Mouse (Mus musculus) monocyte, adult 5-6 weeks (primary cell): ENCODE measurements around the gene Heatr5a. TPM values are rescaled to one million over a fixed set of nuclear protein-coding genes. Genes with fewer than 3 reads are reported as not detected.

ENCODE experiments used
- ATAC-seq: fragments of 153-309, 156-312 bp; replicated peaks from 2 replicates; pipeline ENCODE4 v1.8.0; 2017; ENCODE audit warnings: mild to moderate bottlenecking; ENCODE audit not compliant: low TSS enrichment, insufficient number of reproducible peaks, severe bottlenecking, poor library complexity, low FRiP score
- total RNA-seq: library from RNA; stranded (forward); fragments of 200-1000, 200-491, 200-594 nt; gene quantifications from 3 replicates; pipeline ENCODE4 v1.2.3, GENCODE M21; 2017

The Heatr5a gene
- total RNA-seq, 1 experiment from 2014 or later = 35.9 TPM

DNA sequence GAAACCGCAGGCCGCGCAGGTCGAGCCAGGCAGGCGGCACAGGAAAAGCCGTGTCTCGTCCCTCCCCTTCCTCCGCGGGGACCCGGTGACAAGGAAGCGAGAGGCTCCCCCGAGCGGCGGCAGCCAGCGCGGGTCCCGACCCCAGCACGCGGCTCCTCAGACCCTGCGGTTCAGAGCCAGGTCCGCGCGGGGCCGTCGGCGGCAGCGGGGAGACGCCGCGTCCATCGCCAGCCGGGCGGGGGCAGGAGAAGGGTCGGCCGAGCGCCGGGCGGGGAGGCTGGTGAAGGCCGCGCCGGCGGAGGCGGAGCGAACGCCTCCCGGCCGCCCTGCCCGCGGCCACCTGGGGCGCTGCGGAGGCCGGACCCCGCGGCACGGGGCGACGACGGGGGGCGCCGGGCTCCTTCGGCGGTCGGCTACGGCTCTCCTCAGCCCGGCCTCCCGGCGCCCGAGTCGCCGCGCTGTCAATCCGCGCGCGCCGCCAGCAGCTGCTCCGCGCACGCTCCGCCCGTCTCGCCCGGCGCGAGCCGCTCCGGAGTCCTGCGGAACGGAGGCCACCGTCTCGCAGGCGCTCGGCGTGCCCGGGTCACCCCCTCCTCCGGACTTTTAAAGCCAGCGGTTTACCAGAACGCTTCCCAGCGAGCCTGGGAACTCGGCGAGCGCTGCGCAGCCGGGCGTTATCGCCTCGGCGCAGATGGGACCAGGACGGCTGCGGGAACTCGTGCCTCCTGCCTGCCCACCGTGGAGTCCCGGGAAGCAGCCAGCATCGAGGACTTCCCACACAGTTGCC, 141.6 kb downstream of the Heatr5a start, which contains the start of gene Hectd1:
Hectd1 (minus strand) TSS at position 247 of the 787 bp plus-strand sequence.
- peak; percentile 74 for ATAC-seq

DNA sequence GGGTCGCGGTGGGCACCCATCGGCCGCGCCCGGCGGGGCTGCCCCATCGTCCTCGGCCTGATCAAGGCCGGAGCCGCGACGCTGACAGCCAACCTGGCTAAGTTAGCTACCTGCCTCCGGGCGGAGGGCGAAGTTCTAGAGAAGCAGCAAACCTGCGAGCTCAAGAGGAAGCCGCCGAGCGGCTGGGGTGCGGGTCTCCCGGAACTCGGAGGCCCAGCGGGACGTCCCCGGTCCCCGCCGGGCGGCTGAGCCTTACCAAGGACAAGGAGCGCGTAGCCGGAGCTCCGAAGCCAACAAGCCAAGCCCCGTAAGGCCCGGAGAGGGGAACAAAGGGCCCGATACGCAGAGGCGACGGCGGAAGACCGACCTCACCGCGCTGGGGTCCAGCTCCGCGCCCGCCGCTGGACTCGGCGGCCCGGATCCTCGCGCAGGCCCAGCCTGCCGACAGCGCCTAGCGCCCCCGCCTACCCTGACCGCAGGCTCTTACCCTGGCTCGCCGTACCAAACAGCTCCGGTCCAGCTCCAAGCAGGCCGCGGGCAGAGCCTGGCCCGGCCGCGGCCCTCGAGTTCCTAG, 142.3 kb downstream of the Heatr5a start:
- peak; percentile 24 for ATAC-seq

DNA sequence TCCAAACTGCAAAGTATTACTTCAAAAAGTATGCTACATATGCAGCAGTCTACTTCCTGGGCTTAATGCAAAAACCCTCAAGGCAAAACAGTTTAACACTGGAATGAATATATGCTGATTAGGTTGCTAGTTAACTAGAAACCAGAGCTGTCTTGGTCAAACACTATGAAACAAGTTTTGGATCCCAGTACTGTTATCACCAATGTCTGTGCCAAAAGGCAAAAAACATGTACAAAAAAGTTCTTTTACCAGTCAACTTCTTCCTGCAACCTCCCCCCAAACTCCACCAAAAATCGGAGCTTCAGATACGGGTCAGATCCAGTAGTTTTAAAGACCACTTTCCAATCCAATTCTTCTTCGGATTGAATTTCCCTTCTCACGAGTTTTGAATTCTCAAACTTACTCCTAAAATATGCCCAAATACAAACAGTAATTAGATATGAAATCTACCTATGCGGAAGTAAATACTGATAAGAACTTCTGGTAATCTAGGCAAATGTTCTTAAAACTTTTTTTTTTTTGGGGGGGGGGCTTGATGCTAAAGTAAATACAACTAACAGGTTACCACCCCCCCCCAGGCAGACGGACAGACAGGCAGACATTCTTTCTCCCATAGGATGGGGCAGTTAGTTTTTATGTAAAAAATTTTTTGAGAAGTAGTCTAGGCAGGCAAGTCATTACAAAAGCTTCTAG, 143.0 kb downstream of the Heatr5a start:
- ATAC-seq = no peak

Other genes starting within 250 kb of the Heatr5a start
- gene Hectd1, start 141.8 kb downstream of the Heatr5a start, total RNA-seq = 179 to 243 TPM (median 180 TPM) in 3 replicates
- gene Dtd2, start 35.2 kb upstream of the Heatr5a start, total RNA-seq = 4.8 to 9.4 TPM (median 8.9 TPM) in 3 replicates
- not detected in 3 replicates for gene Gpr33, start 56.7 kb upstream of the Heatr5a start, total RNA-seq
- gene Nubpl, start 126.4 kb upstream of the Heatr5a start, total RNA-seq = 0.85 to 4.8 TPM (median 0.95 TPM) in 3 replicates